Mouse (Mus musculus) liver, adult (tissue): ENCODE measurements around the gene C2cd4a.

Experiments
- GATA4 ChIP-seq: IDR thresholded peaks from 2 replicates; pipeline ENCODE4 v1.6.1; 2014; ENCODE audit warnings: mild to moderate bottlenecking, low read length; ENCODE audit not compliant: insufficient replicate concordance

The C2cd4a gene

GRCm38 (mm10) chr9:67813665-67814337, 18.3 kb downstream of the C2cd4a start:
- no peak for TF ChIP-seq GATA4

GRCm38 (mm10) chr9:67813171-67813570, 19.0 kb downstream of the C2cd4a start:
- TF ChIP-seq GATA4: no peak

DNA sequence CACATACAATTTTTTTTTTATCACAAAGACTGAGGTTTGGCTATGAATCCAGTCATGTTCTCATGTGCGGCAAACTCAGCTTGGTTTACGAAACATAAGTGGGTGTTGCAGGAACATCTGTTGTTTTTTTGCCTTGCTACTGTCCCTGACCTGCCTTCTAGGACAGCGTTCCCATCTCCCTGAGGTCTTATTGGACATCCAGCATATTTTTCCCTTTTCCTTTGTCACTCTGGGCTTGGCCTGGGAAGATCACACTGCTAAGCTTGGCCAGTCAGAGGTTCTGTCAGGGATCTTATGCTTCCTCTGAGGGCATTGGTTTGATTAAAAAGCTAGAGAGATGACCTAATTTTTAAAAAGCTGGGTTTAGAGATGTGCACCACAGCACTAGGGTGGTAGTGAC, 21.0 kb downstream of the C2cd4a start:
- no peak for TF ChIP-seq GATA4

- TF ChIP-seq GATA4: no peak
These were observed 21.6 kb downstream of the C2cd4a start for GRCm38 (mm10) chr9:67810527-67810926.

GRCm38 (mm10) chr9:67807000-67807399, 25.1 kb downstream of the C2cd4a start:
- no peak for TF ChIP-seq GATA4

DNA sequence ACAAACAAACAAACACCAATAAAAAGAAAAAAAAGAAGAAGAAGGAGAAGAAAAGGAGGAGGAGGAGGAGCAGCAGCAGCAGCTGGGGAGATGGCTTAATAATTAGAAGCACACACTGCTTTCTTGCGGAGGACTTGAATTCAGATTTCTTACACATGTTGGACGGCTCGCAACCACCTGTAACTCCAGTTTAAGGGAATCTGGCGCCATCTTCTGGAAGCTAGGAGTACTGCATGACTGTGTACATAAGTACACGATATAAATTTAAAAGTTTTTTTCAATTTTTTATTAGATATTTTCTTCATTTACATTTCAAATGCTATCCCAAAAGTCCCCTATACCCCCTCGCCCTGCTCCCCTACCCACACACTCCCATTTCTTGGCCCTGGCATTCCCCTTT, 29.9 kb downstream of the C2cd4a start:
- TF ChIP-seq GATA4: no peak

DNA sequence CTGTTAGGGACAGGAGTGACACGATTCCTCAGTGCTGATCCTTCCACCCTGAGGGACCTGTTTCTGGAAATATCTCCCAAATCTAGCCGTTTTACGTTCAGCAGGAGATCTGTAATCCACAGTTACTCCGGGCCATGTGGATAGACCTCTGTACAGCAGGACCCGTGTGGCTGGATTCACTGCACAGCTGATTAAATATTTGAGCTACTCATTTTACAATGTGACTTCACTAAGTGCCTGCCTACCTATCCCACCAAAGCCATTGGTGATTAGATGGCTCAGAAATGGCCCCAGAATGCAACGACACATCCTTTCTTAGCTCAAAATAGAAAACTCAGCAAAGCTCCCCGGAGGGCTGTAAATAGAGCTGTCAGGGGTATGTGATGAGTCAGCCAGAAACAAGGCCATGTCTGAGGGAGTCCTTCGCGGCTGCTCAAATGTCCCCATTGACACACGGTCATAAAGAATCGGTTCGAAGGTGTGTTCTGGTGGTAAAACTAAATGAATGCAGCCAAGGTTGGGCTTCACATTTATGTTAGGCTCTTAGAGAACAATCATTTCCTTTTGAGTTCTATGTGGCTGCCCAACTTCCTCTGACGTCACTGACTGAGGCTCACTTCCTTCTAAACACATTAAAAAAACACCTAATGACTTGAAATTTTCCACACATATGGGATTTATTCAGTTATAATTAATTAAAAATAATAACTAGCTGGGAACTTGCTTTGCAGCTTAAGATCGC, 32.9 kb downstream of the C2cd4a start:
- TF ChIP-seq GATA4: no peak

DNA sequence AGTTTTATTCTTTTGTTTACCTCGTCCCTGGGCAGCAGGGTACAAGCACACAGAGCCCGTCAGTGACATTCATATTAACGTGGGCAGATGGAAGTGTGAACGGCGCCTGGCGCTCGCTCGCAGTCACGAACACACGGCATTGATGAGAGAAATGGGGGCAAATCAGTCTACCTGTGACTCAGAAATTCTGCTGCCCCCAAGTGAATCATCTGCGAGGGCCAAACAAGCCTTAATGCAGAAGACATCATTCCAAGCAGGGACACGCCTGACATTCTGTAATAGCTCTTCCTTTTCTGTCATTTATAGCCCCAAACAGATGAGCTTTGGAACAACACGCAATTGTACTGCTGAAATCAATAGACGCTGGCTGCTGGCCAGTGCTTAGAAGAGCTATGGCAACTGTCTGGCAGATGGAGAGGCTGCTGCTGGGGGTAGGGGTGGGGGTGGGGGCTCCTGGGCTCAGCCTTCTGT, 36.9 kb downstream of the C2cd4a start:
- no peak for TF ChIP-seq GATA4

DNA sequence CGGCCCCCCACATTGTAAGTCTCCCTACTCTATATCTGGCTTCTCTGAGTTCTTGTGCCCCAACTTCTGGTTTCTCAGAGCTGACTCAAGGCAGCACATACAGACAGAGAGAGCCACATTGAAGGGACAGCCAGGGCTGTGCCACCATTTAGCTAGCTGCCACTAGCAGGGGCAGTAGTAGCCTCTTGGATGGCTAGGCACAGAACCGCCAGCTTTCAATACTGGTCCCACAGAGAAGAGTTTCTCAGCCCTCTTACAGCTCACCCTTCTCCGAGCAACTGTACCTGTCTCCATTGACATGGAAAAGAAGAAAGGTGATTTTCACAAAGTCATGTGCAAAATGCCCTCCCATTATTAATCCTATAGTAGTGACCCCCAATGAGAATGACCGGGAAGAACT, 37.5 kb downstream of the C2cd4a start:
- TF ChIP-seq GATA4: no peak

- no peak for TF ChIP-seq GATA4
These were observed 37.9 kb downstream of the C2cd4a start for GRCm38 (mm10) chr9:67794216-67794615.

DNA sequence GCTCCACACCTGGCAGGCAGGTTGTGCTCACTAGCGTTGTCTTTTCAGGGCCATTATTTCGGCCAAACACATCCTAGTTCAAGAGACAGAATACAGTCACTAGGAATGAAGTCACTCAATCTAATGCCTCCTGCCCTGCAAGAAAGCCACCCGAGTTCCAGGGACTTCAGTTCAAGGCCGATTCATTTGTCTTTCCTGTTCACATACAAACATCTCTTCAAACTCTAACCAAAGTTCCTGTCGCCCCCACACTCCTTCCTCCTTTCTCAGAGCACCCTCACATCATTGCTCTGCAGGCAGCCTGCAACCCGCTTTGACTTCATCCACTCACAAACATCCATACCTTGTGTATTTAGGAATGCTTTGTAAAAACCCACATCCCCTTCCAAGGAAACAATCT, 38.6 kb downstream of the C2cd4a start:
- TF ChIP-seq GATA4: no peak

DNA sequence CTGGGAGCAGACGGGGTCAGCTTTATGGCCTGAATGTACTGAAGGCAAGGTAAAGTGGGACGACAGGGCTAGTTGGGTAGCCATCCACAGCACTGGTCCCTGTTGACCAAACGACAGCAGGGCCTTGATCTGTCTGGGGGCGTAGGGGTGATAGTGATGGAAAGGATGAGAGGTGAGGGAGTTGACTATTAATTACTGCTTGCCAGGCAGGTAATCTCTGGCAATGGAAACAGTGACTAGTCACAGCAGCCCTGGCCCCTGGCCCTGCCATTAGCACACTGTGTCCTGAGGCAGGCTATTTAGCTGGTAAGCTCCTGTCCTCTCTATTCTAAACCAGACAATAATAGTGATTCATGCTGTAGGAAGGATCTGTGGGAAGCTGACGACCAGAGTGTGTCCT, 39.7 kb downstream of the C2cd4a start:
- no peak for TF ChIP-seq GATA4

GRCm38 (mm10) chr9:67787671-67788070, 44.5 kb downstream of the C2cd4a start:
- TF ChIP-seq GATA4: no peak

- no peak for TF ChIP-seq GATA4
These were observed 45.8 kb downstream of the C2cd4a start for GRCm38 (mm10) chr9:67786311-67786710.

GRCm38 (mm10) chr9:67783925-67784324, 48.2 kb downstream of the C2cd4a start:
- TF ChIP-seq GATA4: no peak

DNA sequence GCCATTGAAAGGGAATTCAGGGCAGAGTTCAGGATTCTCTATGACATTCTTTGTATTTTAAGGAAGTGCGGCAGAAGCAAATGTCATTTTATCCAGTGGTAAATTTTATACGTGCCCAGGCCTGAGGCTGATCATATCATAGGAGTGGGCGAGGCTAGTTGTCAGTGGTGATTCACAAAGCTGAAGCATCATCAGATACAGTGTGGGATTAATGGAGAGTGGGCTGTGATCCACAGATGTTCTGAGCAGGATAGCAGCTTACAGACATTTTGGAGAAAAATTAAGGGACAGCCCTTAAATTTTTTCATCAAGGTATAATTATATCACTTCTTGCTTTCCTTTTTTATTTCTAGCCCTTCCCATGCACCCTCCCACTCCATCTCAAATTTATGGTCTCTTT, 48.7 kb downstream of the C2cd4a start:
- no peak for TF ChIP-seq GATA4
